Mouse (Mus musculus): ENCODE measurements around the gene Rwdd3. TPM values are rescaled to one million over a fixed set of nuclear protein-coding genes. Genes with fewer than 3 reads are reported as not detected.

The Rwdd3 gene
- total RNA-seq, 2 experiments from 2014 or later, result 25.7 to 29.4 TPM

Other genes starting within 250 kb of the Rwdd3 start
- gene Tmem56, start 111.4 kb upstream of the Rwdd3 start, total RNA-seq (2021), result 10 to 100 TPM; 28.1 to 29.3 TPM
- 10 to 100 TPM; 12.3 to 13.3 TPM for gene Alg14, start 120.1 kb upstream of the Rwdd3 start, total RNA-seq (2021)

Data from layer of hippocampus, postnatal 25 days (tissue).